Mouse (Mus musculus): ENCODE measurements around the gene Shf.

DNA sequence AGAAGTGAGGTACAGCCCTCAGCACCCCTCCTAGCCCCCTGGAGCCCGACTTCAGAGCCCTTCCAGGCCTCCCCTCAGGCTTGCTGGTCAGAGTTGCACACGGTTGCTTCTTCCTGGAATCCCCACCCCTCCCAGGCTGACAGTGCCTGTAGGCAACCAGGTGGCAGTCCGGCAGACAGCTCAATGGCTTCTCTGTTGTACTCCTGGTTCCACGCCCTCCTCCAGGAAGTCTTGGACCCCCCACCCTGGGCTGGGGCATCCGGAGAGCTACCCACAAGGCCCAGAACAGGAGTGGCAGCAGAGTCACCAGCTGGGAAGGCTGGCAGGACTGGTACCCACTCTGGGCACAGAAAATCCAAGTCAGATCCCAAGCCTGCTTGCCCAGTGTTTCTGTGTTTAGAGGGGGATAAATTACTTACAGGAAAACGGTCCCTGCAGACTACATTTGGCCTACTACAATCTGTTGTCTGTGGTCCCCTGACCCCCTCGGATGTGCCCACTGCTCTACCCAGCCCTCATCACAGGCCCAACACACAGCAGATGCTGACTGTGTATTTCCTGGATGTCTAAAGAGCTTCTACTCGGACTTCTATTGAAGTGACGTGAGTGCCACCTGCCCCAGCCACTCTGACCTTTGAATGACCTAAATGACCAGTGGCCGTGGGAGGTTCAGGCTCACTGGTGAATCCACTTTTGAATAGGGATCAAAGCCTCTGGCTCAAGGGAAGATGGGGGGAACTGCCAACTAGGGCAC is 6.9 kb downstream of the Shf start:
- TF ChIP-seq POLR2A (IDR thresholded peaks at IDR 0.05; ENCODE audit: insufficient read depth, low read depth, low read length) (no peak), CTCF (IDR thresholded peaks at IDR 0.05) (no peak)

Data from heart, adult 2 months (tissue).